Mouse (Mus musculus) myocyte (in vitro differentiated cells): ENCODE measurements around the gene Rplp1.

Source experiments
- CEBPB ChIP-seq: IDR thresholded peaks from 2 replicates; pipeline ENCODE4 v1.6.1; 2011; ENCODE audit warnings: mild to moderate bottlenecking, moderate library complexity; ENCODE audit not compliant: poor library complexity, insufficient read depth, severe bottlenecking
- E2F4 ChIP-seq: IDR thresholded peaks from one replicate; pipeline ENCODE4 v1.6.1; 2011; ENCODE audit warnings: mild to moderate bottlenecking, control low read depth, moderate library complexity; ENCODE audit not compliant: insufficient read depth
- MYOD1 ChIP-seq, 3 experiments: IDR thresholded peaks; one replicate each; pipeline ENCODE4 v1.6.1; 2011; ENCODE audit warnings: control low read depth in 2 of 3, low read depth in 2 of 3, mild to moderate bottlenecking in 2 of 3, moderate library complexity in 1 of 3; ENCODE audit not compliant: insufficient read length in 2 of 3, control insufficient read depth in 1 of 3
- MYOG ChIP-seq, 3 experiments: IDR thresholded peaks; one replicate each; pipeline ENCODE4 v1.6.1; 2011; ENCODE audit warnings: control low read depth in 2 of 3, low read depth in 2 of 3, mild to moderate bottlenecking in 2 of 3; ENCODE audit not compliant: insufficient read length in 2 of 3, control insufficient read depth in 1 of 3, insufficient read depth in 1 of 3
- POLR2A ChIP-seq: IDR thresholded peaks from one replicate; pipeline ENCODE4 v1.6.1; 2011; ENCODE audit warnings: low read depth, mild to moderate bottlenecking, control low read depth, moderate library complexity; ENCODE audit not compliant: insufficient read length
- POLR2AphosphoS2 ChIP-seq: IDR thresholded peaks from one replicate; pipeline ENCODE4 v1.6.1; 2011; ENCODE audit warnings: low read depth, control low read depth; ENCODE audit not compliant: insufficient read length
- REST ChIP-seq: IDR thresholded peaks from one replicate; pipeline ENCODE4 v1.6.1; 2011; ENCODE audit warnings: mild to moderate bottlenecking, control low read depth, moderate library complexity; ENCODE audit not compliant: insufficient read depth, insufficient read length
- TCF12 ChIP-seq: IDR thresholded peaks from one replicate; pipeline ENCODE4 v1.6.1; 2011; ENCODE audit warnings: mild to moderate bottlenecking, control low read depth; ENCODE audit not compliant: poor library complexity, insufficient read depth, severe bottlenecking
- TCF3 ChIP-seq: IDR thresholded peaks from one replicate; pipeline ENCODE4 v1.6.1; 2011; ENCODE audit warnings: low read depth, control low read depth; ENCODE audit not compliant: insufficient read length
- USF1 ChIP-seq: IDR thresholded peaks from one replicate; pipeline ENCODE4 v1.6.1; 2011; ENCODE audit warnings: low read depth, mild to moderate bottlenecking, control low read depth, moderate library complexity

DNA sequence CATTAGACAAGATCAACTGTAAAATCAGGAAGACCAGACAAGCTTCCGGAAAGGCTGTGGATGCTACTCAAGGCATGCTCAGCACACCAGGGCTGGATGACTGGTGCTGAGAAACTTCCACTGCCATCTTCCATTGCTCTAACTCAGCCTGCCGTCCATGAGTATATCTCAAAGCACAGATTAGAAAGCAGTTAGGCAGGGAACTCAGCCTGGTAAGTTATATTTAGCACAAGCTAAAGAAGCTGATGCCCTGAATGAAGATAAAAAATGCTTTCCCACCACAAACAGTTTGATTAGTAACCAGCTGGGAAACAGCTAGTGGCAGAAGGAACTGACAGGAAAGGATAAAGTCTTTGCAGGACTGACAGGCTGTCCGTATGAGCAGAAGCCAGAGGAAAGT lies 26.7 kb upstream of the Rplp1 start:
- TF ChIP-seq CEBPB: no peak
- no peak for TF ChIP-seq POLR2A
- TF ChIP-seq TCF12: no peak
- TF ChIP-seq E2F4: no peak
- TF ChIP-seq POLR2AphosphoS2: no peak
- no peak for TF ChIP-seq MYOD1 (IDR thresholded peaks at IDR 0.05; ENCODE audit: control insufficient read depth in 1 of 3, insufficient read length in 2 of 3, low read depth in 2 of 3)
- TF ChIP-seq USF1: no peak
- TF ChIP-seq TCF3: no peak
- no peak for TF ChIP-seq MYOG (IDR thresholded peaks at IDR 0.05; ENCODE audit: control insufficient read depth in 1 of 3, insufficient read depth in 1 of 3, insufficient read length in 2 of 3, low read depth in 2 of 3)
- TF ChIP-seq REST: no peak
